12 mouse cellular contexts compared by ENCODE assay signal in the genomic region with DNA sequence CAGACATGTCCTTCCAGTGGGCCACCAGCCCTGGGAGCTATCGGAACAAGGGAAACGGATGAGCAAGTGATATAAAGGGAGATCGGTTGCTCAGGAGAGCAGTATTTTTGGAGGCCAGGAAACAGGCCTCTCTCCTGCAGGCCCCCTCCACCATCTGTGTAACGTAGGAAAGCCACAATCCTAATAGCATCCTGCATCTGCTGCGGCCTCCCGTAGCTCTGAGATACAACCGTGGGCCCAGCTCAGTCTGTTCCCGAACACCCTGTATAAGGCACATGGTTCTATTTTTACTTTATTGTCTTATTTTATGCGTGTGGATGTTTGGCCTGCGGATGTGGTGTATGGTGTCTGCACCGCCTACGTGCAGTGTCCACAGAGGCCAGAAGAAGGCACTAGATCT.
DNase-seq lines count a peak whose midpoint lies in the region; ATAC-seq and TF ChIP-seq lines count a peak whose summit lies in the region.
"Had no signal": no experiment of that assay in that cellular context is flagged by ENCODE, and none has a peak within 500 bp of the region (broad histone marks: within the 10 kb centered on the region; RNA-seq: fewer than 3 reads in every experiment).

No protein-coding gene starts in this region.

- peak; percentile 49 for DNase-seq in layer of hippocampus, adult 11-12 months (ENCODE audit: low spot score)
- no peak for DNase-seq in layer of hippocampus, postnatal 10 days (ENCODE audit: low spot score in 2 of 2)
- DNase-seq in thymus, adult 2 months: no peak
- DNase-seq in thymus, postnatal 10 days (ENCODE audit: low spot score in 2 of 2): no peak
- no peak for DNase-seq in embryonic facial prominence, embryonic 14.5 days (ENCODE audit: low spot score)
- DNase-seq in gastrocnemius, postnatal 25 days: no peak
- DNase-seq: cerebellum, postnatal 25 days had no signal

- TF ChIP-seq CTCF in thymus, adult 2 months (IDR thresholded peaks at IDR 0.05; ENCODE audit: borderline replicate concordance, control insufficient read depth, extremely low read depth, insufficient read depth, low read length, poor library complexity): no peak

- H3K4me1 ChIP-seq in thymus, adult 2 months (replicated peaks; ENCODE audit: control insufficient read depth, insufficient read depth, low read length): peaks cover 36% of the 10 kb centered on the region
- peaks cover 24% of the 10 kb centered on the region for H3K4me1 ChIP-seq in embryonic facial prominence, embryonic 14.5 days (ENCODE audit: control insufficient read depth, insufficient read depth, low read length)
- peaks cover 48% of the 10 kb centered on the region for H3K4me1 ChIP-seq in limb, embryonic 15.5 days
- H3K4me1 ChIP-seq in heart, embryonic 11.5 days (ENCODE audit: control insufficient read depth, insufficient read depth, low read length): peaks cover 12% of the 10 kb centered on the region

- no peak for ATAC-seq in embryonic facial prominence, embryonic 14.5 days (ENCODE audit: low read depth)
- ATAC-seq in limb, embryonic 15.5 days (ENCODE audit: insufficient number of reproducible peaks, low FRiP score, low TSS enrichment, low read depth): no peak
- ATAC-seq in heart, embryonic 11.5 days (replicated peaks; ENCODE audit: insufficient number of reproducible peaks, low FRiP score, low TSS enrichment): no peak

- TF ChIP-seq POLR2A in thymus, adult 2 months (IDR thresholded peaks at IDR 0.05; ENCODE audit: control insufficient read depth, extremely low read depth, insufficient read depth, low read length, poor library complexity): no peak

- no peaks in the 10 kb centered on the region for H3K36me3 ChIP-seq in thymus, adult 2 months (ENCODE audit: control insufficient read depth, insufficient read depth, low read length)
- H3K36me3 ChIP-seq in embryonic facial prominence, embryonic 14.5 days (ENCODE audit: control insufficient read depth, insufficient read depth, low read length): no peaks in the 10 kb centered on the region
- H3K36me3 ChIP-seq in limb, embryonic 15.5 days: no peaks in the 10 kb centered on the region
- H3K36me3 ChIP-seq in heart, embryonic 11.5 days (ENCODE audit: control insufficient read depth, insufficient read depth, low read length): no peaks in the 10 kb centered on the region
- H3K36me3 ChIP-seq: midbrain, embryonic 10.5 days had no signal

- H3K9me3 ChIP-seq in embryonic facial prominence, embryonic 14.5 days (ENCODE audit: control insufficient read depth, low read length): no peaks in the 10 kb centered on the region
- H3K9me3 ChIP-seq in limb, embryonic 15.5 days: no peaks in the 10 kb centered on the region
- no peaks in the 10 kb centered on the region for H3K9me3 ChIP-seq in heart, embryonic 11.5 days (replicated peaks; ENCODE audit: control insufficient read depth, low read length)
- H3K9me3 ChIP-seq: midbrain, embryonic 10.5 days had no signal

- H3K4me2 ChIP-seq in embryonic facial prominence, embryonic 14.5 days (ENCODE audit: low read depth, low read length): no peak overlapping the region
- no peak overlapping the region for H3K4me2 ChIP-seq in limb, embryonic 15.5 days
- no peak overlapping the region for H3K4me2 ChIP-seq in heart, embryonic 11.5 days

- H3K27ac ChIP-seq in thymus, adult 2 months (ENCODE audit: control insufficient read depth, insufficient read depth, low read length): peak overlapping the region; percentile 91
- H3K27ac ChIP-seq in embryonic facial prominence, embryonic 14.5 days (replicated peaks; ENCODE audit: low read depth, low read length): 0 out of 2 replicates have a peak overlapping the region, but pooled peaks have one; percentile 2
- peak overlapping the region; percentile 2; the same call in 1 of the 2 replicates for H3K27ac ChIP-seq in limb, embryonic 15.5 days
- no peak overlapping the region for H3K27ac ChIP-seq in heart, embryonic 11.5 days (ENCODE audit: low read depth, low read length)
- H3K27ac ChIP-seq: liver, embryonic 14.5 days had no signal

- WGBS in thymus, adult 2 months: 54% methylated on average over 12 of the region's 12 CpGs
- WGBS in embryonic facial prominence, embryonic 14.5 days: 80% methylated on average over 12 of the region's 12 CpGs
- 64% methylated on average over 12 of the region's 12 CpGs for WGBS in limb, embryonic 15.5 days
- 86% methylated on average over 12 of the region's 12 CpGs for whole genome bisulfite sequencing in heart, embryonic 11.5 days (ENCODE audit: insufficient replicate concordance)

- no peak overlapping the region for H3K4me3 ChIP-seq in thymus, adult 2 months (ENCODE audit: control insufficient read depth, insufficient read depth, low read length)
- H3K4me3 ChIP-seq in embryonic facial prominence, embryonic 14.5 days (ENCODE audit: low read depth, low read length): no peak overlapping the region
- no peak overlapping the region for H3K4me3 ChIP-seq in limb, embryonic 15.5 days
- H3K4me3 ChIP-seq in heart, embryonic 11.5 days (ENCODE audit: low read depth, low read length): no peak overlapping the region
- H3K4me3 ChIP-seq: myocyte had no signal

- no peaks in the 10 kb centered on the region for H3K27me3 ChIP-seq in thymus, adult 2 months (ENCODE audit: control insufficient read depth, insufficient read depth, low read length)
- H3K27me3 ChIP-seq in embryonic facial prominence, embryonic 14.5 days (replicated peaks; ENCODE audit: control insufficient read depth, insufficient read depth, low read length): no peaks in the 10 kb centered on the region
- no peaks in the 10 kb centered on the region for H3K27me3 ChIP-seq in limb, embryonic 15.5 days
- H3K27me3 ChIP-seq in heart, embryonic 11.5 days (ENCODE audit: control insufficient read depth, insufficient read depth, low read length): 0 out of 2 replicates have a peak, but pooled peaks cover 3% of the 10 kb centered on the region

- H3K9ac ChIP-seq in embryonic facial prominence, embryonic 14.5 days (ENCODE audit: low read depth, low read length): no peak overlapping the region
- no peak overlapping the region for H3K9ac ChIP-seq in limb, embryonic 15.5 days
- no peak overlapping the region for H3K9ac ChIP-seq in heart, embryonic 11.5 days (ENCODE audit: low read depth, low read length)
- H3K9ac ChIP-seq: liver, embryonic 14.5 days had no signal
